21 mouse cellular contexts compared by ENCODE assay signal in the genomic region with DNA sequence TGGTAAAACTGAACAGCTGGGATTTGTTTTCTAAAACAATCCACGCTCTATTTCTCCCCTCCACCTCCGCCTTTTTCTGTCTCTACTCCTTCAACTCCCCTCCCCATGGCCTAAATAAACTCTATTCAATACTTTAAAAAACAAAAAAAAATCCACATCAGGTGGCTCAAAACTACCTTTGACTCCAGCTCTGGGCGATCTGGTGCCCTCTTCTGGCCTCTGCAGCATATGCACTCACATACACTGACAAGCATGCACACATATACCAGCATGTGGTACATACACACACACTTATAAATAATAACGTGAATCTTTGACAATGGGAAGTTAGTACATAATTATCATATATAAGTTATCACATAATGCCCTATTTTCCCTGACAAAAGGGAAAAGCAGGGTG. TPM values are rescaled to one million over a fixed set of nuclear protein-coding genes. Genes with fewer than 3 reads are reported as not detected.
A peak's percentile ranks its signal among the peaks of the same experiment; 100 is the strongest.
DNase-seq lines count a peak whose midpoint lies in the region; ATAC-seq and TF ChIP-seq lines count a peak whose summit lies in the region.
"Had no signal": no experiment of that assay in that cellular context is flagged by ENCODE, and none has a peak within 500 bp of the region (broad histone marks: within the 10 kb centered on the region; RNA-seq: fewer than 3 reads in every experiment).

No protein-coding gene starts in this region.

- no peak overlapping the region for H3K4me3 ChIP-seq in kidney, postnatal 0 days (replicated peaks; ENCODE audit: low read depth, low read length)
- no peak overlapping the region for H3K4me3 ChIP-seq in thymus, adult 2 months (ENCODE audit: control insufficient read depth, insufficient read depth, low read length)
- no peak overlapping the region for H3K4me3 ChIP-seq in cortical plate, adult 2 months (ENCODE audit: insufficient read depth, low read length)
- H3K4me3 ChIP-seq in hindbrain, embryonic 13.5 days: no peak overlapping the region
- H3K4me3 ChIP-seq: forebrain, embryonic 15.5 days; hindbrain, embryonic 10.5 days; intestine, embryonic 15.5 days; limb, embryonic 13.5 days; stomach, embryonic 15.5 days had no signal

- H3K4me2 ChIP-seq in kidney, postnatal 0 days (ENCODE audit: low read length): no peak overlapping the region
- H3K4me2 ChIP-seq in hindbrain, embryonic 13.5 days: no peak overlapping the region
- H3K4me2 ChIP-seq: forebrain, embryonic 15.5 days; heart, embryonic 11.5 days; intestine, embryonic 15.5 days; limb, embryonic 13.5 days; stomach, embryonic 15.5 days had no signal

- peaks cover 4% of the 10 kb centered on the region for H3K4me1 ChIP-seq in kidney, postnatal 0 days (replicated peaks; ENCODE audit: insufficient read depth, low read length)
- peaks cover 37% of the 10 kb centered on the region for H3K4me1 ChIP-seq in thymus, adult 2 months (replicated peaks; ENCODE audit: control insufficient read depth, insufficient read depth, low read length)
- no peaks in the 10 kb centered on the region for H3K4me1 ChIP-seq in cortical plate, adult 2 months (ENCODE audit: control insufficient read depth, insufficient read depth, low read length)
- 0 out of 2 replicates have a peak, but pooled peaks cover 6% of the 10 kb centered on the region for H3K4me1 ChIP-seq in hindbrain, embryonic 13.5 days (replicated peaks)
- H3K4me1 ChIP-seq: intestine, embryonic 15.5 days; limb, embryonic 13.5 days; stomach, embryonic 15.5 days had no signal

- peak; percentile 33; the same call in 1 of the 2 replicates for TF ChIP-seq CTCF in kidney, postnatal 0 days (IDR thresholded peaks at IDR 0.05; ENCODE audit: low read depth)
- no peak for TF ChIP-seq CTCF in thymus, adult 2 months (IDR thresholded peaks at IDR 0.05; ENCODE audit: borderline replicate concordance, control insufficient read depth, extremely low read depth, insufficient read depth, low read length, poor library complexity)
- 0 out of 2 replicates have a peak, but pooled peaks have one; percentile 13 for TF ChIP-seq CTCF in cortical plate, adult 2 months (IDR thresholded peaks at IDR 0.05; ENCODE audit: extremely low read depth, insufficient read depth, low read length)

- no peak for TF ChIP-seq POLR2A in thymus, adult 2 months (IDR thresholded peaks at IDR 0.05; ENCODE audit: control insufficient read depth, extremely low read depth, insufficient read depth, low read length, poor library complexity)
- TF ChIP-seq POLR2A in cortical plate, adult 2 months (IDR thresholded peaks at IDR 0.05; ENCODE audit: extremely low read depth, insufficient read depth, low read length): no peak

- DNase-seq in kidney, postnatal 0 days (ENCODE audit: low spot score): no peak
- no peak for DNase-seq in kidney, postnatal 10 days
- DNase-seq in thymus, adult 2 months: peak; percentile 55
- DNase-seq in thymus, adult 18-20 months: no peak
- DNase-seq in ovary, postnatal 10 days (ENCODE audit: low spot score): no peak
- DNase-seq: cerebellum, adult 18-20 months; gastrocnemius, postnatal 25 days; kidney, postnatal 4 days; lung, postnatal 4 days; midbrain, embryonic 14.5 days had no signal

- no peaks in the 10 kb centered on the region for H3K27me3 ChIP-seq in kidney, postnatal 0 days (ENCODE audit: insufficient read depth, low read length)
- H3K27me3 ChIP-seq in thymus, adult 2 months (ENCODE audit: control insufficient read depth, insufficient read depth, low read length): no peaks in the 10 kb centered on the region
- H3K27me3 ChIP-seq in hindbrain, embryonic 13.5 days: no peaks in the 10 kb centered on the region
- H3K27me3 ChIP-seq: forebrain, embryonic 15.5 days; intestine, embryonic 15.5 days; limb, embryonic 13.5 days; stomach, embryonic 15.5 days had no signal

- H3K36me3 ChIP-seq in kidney, postnatal 0 days (ENCODE audit: insufficient read depth, low read length): no peaks in the 10 kb centered on the region
- no peaks in the 10 kb centered on the region for H3K36me3 ChIP-seq in thymus, adult 2 months (ENCODE audit: control insufficient read depth, insufficient read depth, low read length)
- no peaks in the 10 kb centered on the region for H3K36me3 ChIP-seq in hindbrain, embryonic 13.5 days
- H3K36me3 ChIP-seq: forebrain, embryonic 15.5 days; hindbrain, embryonic 10.5 days; intestine, embryonic 15.5 days; limb, embryonic 13.5 days; stomach, embryonic 15.5 days had no signal

- WGBS in kidney, postnatal 0 days: 78% methylated on average over 4 of the region's 4 CpGs
- WGBS in thymus, adult 2 months: 96% methylated on average over 4 of the region's 4 CpGs
- WGBS in hindbrain, embryonic 13.5 days: 89% methylated on average over 4 of the region's 4 CpGs

- H3K9me3 ChIP-seq in kidney, postnatal 0 days (replicated peaks; ENCODE audit: low read length): no peaks in the 10 kb centered on the region
- H3K9me3 ChIP-seq in hindbrain, embryonic 13.5 days: no peaks in the 10 kb centered on the region
- H3K9me3 ChIP-seq: forebrain, embryonic 15.5 days; hindbrain, embryonic 10.5 days; intestine, embryonic 15.5 days; limb, embryonic 13.5 days; stomach, embryonic 15.5 days had no signal

- no peak overlapping the region for H3K9ac ChIP-seq in kidney, postnatal 0 days (ENCODE audit: low read depth, low read length)
- H3K9ac ChIP-seq in hindbrain, embryonic 13.5 days: no peak overlapping the region
- H3K9ac ChIP-seq: forebrain, embryonic 15.5 days; intestine, embryonic 15.5 days; limb, embryonic 13.5 days; stomach, embryonic 15.5 days had no signal

- H3K27ac ChIP-seq in kidney, postnatal 0 days: no peak overlapping the region
- H3K27ac ChIP-seq in thymus, adult 2 months (ENCODE audit: control insufficient read depth, insufficient read depth, low read length): no peak overlapping the region; the same call in 1 of the 2 replicates
- no peak overlapping the region for H3K27ac ChIP-seq in cortical plate, adult 2 months (ENCODE audit: insufficient read depth, low read length)
- no peak overlapping the region for H3K27ac ChIP-seq in hindbrain, embryonic 13.5 days
- H3K27ac ChIP-seq: forebrain, embryonic 15.5 days; hindbrain, embryonic 10.5 days; intestine, embryonic 15.5 days; limb, embryonic 13.5 days; stomach, embryonic 15.5 days had no signal

- no peak for ATAC-seq in kidney, postnatal 0 days (replicated peaks; ENCODE audit: low FRiP score, low read depth)
- no peak for ATAC-seq in megakaryocyte-erythroid progenitor cell, adult 5-6 weeks (replicated peaks; ENCODE audit: low FRiP score, low TSS enrichment, poor library complexity, severe bottlenecking)
- ATAC-seq in hindbrain, embryonic 13.5 days (ENCODE audit: low FRiP score): no peak
- ATAC-seq: forebrain, embryonic 15.5 days; intestine, embryonic 15.5 days had no signal

RNA-seq across cellular contexts. Expression of a gene that starts 4.6 kb away (rescaled TPM):
- not detected in 2 replicates for polyA plus RNA-seq in kidney, postnatal 0 days (2015; fragmentation: Nextera tagmentation; extraction: Ambion mirVana)
- polyA plus RNA-seq in thymus, adult 2 months (2012; rRNA removed): 0.65 and 0.79 TPM in 2 replicates
- polyA plus RNA-seq in cortical plate, adult 2 months (2012; rRNA removed): not detected in 2 replicates
- total RNA-seq in megakaryocyte-erythroid progenitor cell, adult 5-6 weeks (2014; fragmentation: Nextera tagmentation): 0.81 TPM in 1 of 2 replicates, not detected in the other
- 3.6 TPM in 1 of 2 replicates, not detected in the other for total RNA-seq in megakaryocyte-erythroid progenitor cell, adult 5-6 weeks (2017)
- polyA plus RNA-seq in hindbrain, embryonic 13.5 days (2015; fragmentation: Nextera tagmentation; extraction: Ambion mirVana): not detected in 2 replicates
- total RNA-seq: adrenal gland, postnatal 4 days; gastrocnemius, postnatal 25 days; left cerebral cortex, adult 18-20 months had no signal
- polyA plus RNA-seq: forebrain, embryonic 15.5 days; hindbrain, embryonic 10.5 days; limb, embryonic 13.5 days; midbrain, embryonic 14.5 days had no signal

RNA-seq across cellular contexts. Expression of a gene that starts 9.6 kb away (rescaled TPM):
- 13.9 and 15.3 TPM in 2 replicates for polyA plus RNA-seq in kidney, postnatal 0 days (2015; fragmentation: Nextera tagmentation; extraction: Ambion mirVana)
- 148 and 157 TPM in 2 replicates for polyA plus RNA-seq in thymus, adult 2 months (2012; rRNA removed)
- polyA plus RNA-seq in cortical plate, adult 2 months (2012; rRNA removed): 5.6 and 6.5 TPM in 2 replicates
- total RNA-seq in megakaryocyte-erythroid progenitor cell, adult 5-6 weeks (2014; fragmentation: Nextera tagmentation): 40.4 and 53.3 TPM in 2 replicates
- 33.4 and 40.3 TPM in 2 replicates for total RNA-seq in megakaryocyte-erythroid progenitor cell, adult 5-6 weeks (2017)
- 7.3 and 8.8 TPM in 2 replicates for polyA plus RNA-seq in hindbrain, embryonic 13.5 days (2015; fragmentation: Nextera tagmentation; extraction: Ambion mirVana)
